Mouse (Mus musculus) hindbrain, embryonic 10.5 days (tissue): ENCODE measurements at regions not wholly inside any gene's neighbourhood (a gene's known extent, or its start where the extent isn't known, plus 50 kb on each side); places are given as distances from the start of the nearest gene placed in this dataset.

Experiments
- DNase-seq: peaks from one replicate; pipeline ENCODE4 v3.0.0-alpha.2; 2017; ENCODE audit warnings: low spot score
- H3K27ac ChIP-seq: fragments of 300-500 bp; sonication (generic); 2 replicates; pipeline ENCODE4 v1.5.1; 2016; ENCODE audit warnings: mild to moderate bottlenecking, moderate library complexity
- H3K27me3 ChIP-seq: fragments of 300-500 bp; sonication (generic); 2 replicates; pipeline ENCODE4 v1.6.1; 2016; ENCODE audit warnings: mild to moderate bottlenecking; ENCODE audit not compliant: poor library complexity, insufficient read depth, severe bottlenecking
- H3K36me3 ChIP-seq: fragments of 300-500 bp; sonication (generic); 2 replicates; pipeline ENCODE4 v1.6.1; 2016; ENCODE audit warnings: mild to moderate bottlenecking, moderate library complexity
- H3K4me1 ChIP-seq: fragments of 300-500 bp; sonication (generic); replicated peaks from 2 replicates; pipeline ENCODE4 v1.6.1; 2016; ENCODE audit warnings: mild to moderate bottlenecking
- H3K4me3 ChIP-seq: fragments of 300-500 bp; sonication (generic); 2 replicates; pipeline ENCODE4 v1.5.1; 2016; ENCODE audit warnings: mild to moderate bottlenecking, moderate library complexity
- H3K9me3 ChIP-seq: fragments of 300-500 bp; sonication (generic); 2 replicates; pipeline ENCODE4 v1.6.1; 2016; ENCODE audit warnings: mild to moderate bottlenecking, moderate library complexity
- WGBS: fragments of 180-500 bp; shearing (Covaris S2); methylation state at CpG from one replicate; pipeline ENCODE4 v1.1.7; 2016; 5-methylcytosine and 5-hydroxymethylcytosine counted together

- H3K27ac ChIP-seq = no peak overlapping the region
- DNase-seq = no peak
- H3K4me3 ChIP-seq = no peak overlapping the region
- H3K4me1 ChIP-seq = no peaks in the 10 kb centered on the region
- WGBS = 48% methylated on average over 1 of the region's 1 CpGs
- H3K36me3 ChIP-seq = no peaks in the 10 kb centered on the region
- H3K9me3 ChIP-seq = no peaks in the 10 kb centered on the region
- no peaks in the 10 kb centered on the region for H3K27me3 ChIP-seq
These were observed 774.3 kb upstream of the Gm8797 start for GRCm38 (mm10) chr3:4976344-4976743.

GRCm38 (mm10) chr3:5017742-5018141, 732.9 kb upstream of the Gm8797 start:
- H3K9me3 ChIP-seq = no peaks in the 10 kb centered on the region
- H3K27ac ChIP-seq = no peak overlapping the region
- no peaks in the 10 kb centered on the region for H3K4me1 ChIP-seq
- H3K4me3 ChIP-seq = no peak overlapping the region
- H3K27me3 ChIP-seq = no peaks in the 10 kb centered on the region
- no peaks in the 10 kb centered on the region for H3K36me3 ChIP-seq
- 77% methylated on average over 3 of the region's 3 CpGs for WGBS
- no peak for DNase-seq
